Mouse (Mus musculus) heart, adult 8-10 months (tissue): ENCODE results near the gene Csnk2a1. TPM values are rescaled to one million over a fixed set of nuclear protein-coding genes. Genes with fewer than 3 reads are reported as not detected.
"Not testable (repeated sequence)": the region's sequence is repeated elsewhere in the genome, so short reads cannot be mapped to it uniquely, and the experiment has no call there.

Experiments
- DNase-seq: peaks from one replicate; pipeline ENCODE4 v3.0.0; 2022; ENCODE audit warnings: low spot score
- total RNA-seq, 4 experiments: library from RNA; stranded (reverse); gene quantifications; 2 replicates each; pipeline ENCODE4 v1.2.4; 2022

Csnk2a1 gene
- total RNA-seq, 4 experiments from 2014 or later, result 92.9 to 115 (median 101) TPM

DNA sequence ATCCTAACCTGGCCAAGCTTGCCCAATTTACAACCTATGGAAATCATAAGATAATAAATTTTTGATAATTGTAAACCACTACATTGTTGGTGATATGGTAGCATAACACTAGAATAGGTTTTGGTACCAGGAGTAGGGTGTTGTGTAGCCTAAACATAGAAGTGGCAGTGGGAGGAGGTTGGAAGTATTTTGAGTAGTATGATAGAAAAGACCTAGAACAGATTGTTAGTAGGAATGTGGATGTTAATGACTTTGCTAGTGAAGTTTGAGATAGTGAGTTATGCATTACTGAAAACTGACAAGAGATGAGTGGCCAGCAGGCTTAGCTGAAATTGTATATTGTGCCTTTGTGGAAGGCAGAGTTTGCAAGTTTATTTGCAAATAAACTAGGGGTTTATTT is 3.4 kb downstream of the Csnk2a1 start:
- no peak for DNase-seq

DNA sequence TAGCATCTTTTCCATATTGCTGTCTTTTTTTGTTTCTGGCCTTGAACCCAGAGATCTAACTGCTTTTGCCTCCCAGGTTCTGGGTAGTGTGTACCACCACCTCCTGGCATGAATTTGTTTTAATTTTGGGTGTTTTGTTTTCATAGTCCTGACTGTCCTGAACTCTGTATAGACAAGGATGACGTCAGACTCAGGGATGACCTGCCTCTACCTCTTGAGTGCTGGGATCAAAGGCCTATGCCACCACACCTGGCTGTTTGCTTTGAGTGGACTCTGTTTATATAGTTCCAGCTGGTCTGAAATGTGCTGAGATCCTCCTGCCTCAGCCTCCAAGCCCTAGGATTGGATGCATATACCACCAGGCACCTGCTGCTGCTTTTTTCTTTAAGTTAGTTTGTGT is 11.3 kb downstream of the Csnk2a1 start:
- no peak for DNase-seq

DNA sequence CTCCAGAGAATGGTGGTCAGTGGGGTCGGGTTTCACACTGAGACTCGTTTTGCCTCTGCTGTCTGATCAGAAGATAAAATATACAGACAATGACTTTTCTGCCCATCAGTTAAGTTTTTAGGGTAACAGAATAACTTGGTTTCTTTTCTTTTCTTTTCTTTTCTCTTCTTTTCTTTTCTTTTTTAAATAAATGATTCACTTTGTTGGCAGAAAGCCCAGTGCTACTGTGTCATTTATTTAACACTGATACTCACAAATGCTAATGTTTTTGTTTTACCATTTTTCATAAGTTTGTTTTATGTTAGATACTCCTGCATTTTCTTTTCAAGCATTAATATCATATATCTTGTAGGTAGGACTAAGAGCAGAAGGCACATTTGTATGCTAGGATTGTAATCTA is 13.9 kb downstream of the Csnk2a1 start:
- DNase-seq, result no peak

DNA sequence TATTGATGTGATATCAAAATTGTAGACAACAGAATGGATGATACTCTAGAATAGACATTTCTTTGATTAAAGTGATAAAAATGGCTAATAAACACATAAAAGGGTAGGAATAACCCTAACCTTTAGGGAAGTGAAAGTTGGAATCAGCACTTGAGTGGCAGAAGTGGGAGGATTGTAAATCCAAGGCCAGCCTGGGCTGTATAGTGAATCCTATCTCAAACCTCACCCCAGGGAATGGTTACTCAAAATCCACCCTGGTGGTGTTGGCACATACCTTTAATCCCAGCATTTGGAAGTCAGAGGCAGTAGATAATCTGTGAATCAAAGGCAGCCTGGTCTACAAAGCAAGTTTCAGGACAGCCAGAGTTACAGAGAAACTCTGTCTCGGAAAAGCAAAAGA is 20.6 kb downstream of the Csnk2a1 start:
- no peak for DNase-seq

DNA sequence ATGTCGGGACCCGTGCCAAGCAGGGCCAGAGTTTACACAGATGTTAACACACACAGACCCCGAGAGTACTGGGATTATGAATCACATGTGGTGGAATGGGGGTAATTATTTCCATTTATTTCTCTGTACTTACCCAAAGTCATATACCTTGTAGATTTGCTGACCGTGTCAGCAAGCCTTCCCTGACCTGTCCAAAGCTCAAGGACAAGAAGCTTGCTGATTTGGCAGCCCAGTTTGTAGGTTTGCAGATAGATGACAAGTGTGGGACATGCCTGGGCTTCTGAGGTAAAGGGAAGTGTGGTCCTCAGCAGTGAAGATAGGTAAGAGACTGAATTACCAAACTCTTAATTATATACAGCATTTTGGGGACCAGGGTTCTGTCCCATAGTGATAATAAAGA is 23.9 kb downstream of the Csnk2a1 start:
- DNase-seq, result no peak

DNA sequence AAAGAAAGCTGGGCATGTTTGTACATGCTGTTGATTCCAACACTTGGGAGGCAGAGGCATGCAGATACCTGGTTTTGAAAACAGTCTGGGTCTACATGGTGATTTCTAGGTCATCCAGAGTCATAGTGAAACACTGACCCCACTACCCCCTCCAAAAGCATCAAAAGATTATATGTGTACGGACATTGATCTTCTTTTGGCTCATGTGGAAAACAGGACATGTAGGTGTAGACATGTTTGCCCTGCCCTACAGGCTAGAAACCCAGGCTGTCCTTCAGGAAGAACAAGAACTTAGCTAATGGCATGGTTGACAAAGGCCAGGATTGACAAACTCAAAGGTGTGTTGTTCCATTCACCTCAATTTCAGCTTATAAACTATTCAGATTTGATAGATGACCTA is 33.1 kb downstream of the Csnk2a1 start:
- no peak for DNase-seq

DNA sequence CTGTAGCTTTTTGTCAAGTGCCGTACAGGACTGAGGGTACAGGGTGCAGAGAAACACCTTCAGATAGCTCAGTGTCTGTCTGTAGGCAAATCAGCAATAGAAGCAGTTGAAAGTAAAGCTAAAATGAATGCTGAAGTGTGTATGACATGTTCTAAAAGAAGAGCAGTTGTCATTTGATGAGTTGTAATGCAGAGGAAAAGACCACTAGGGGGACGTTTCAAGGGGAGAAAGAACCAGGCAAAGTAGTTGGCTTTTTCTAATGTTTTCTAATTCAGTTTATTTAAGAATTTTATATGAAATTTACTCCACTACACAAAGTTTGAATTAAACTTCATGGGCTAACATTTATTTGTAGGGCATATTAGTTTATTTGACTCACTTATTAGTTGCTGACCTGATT is 47.0 kb downstream of the Csnk2a1 start:
- DNase-seq, result no peak

DNA sequence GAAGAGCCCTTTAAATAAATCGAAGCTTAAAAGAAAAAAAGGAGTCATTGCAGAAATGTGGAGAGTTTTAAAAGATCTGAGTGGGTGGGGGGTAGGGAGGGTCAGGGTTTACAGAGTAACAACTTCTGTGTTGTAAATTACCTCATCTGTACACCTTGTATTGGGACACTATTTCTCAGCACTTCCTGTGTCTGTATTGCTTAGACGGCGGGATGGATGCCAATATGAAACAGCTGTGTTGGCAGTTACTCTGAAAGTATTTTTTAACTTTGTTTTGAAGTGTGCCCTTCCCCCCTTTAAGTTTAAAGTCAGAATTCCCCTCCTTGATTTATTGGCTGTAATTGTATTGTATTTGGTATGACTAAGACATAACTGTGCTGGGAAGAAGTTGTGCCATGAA is 54.8 kb downstream of the Csnk2a1 start:
- DNase-seq, result no peak

DNA sequence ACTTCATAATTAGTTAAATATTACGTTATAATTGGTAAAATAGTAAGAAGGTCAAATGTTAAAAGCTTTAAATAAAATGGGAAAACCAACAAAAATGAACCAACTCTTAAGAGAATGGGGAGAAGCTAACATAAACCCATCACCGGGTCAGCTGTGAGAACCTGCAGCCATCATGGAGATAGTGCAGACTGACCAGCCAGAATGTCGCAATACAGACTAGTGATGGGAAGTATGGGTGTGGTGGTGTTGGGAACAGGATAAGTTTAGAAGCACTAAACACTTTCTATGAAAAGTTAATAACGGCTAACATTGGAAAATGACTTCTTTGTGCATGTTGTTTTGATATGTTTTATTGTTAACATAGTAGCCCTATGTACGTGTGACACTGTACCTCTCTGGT is 60.9 kb downstream of the Csnk2a1 start:
- no peak for DNase-seq

DNA sequence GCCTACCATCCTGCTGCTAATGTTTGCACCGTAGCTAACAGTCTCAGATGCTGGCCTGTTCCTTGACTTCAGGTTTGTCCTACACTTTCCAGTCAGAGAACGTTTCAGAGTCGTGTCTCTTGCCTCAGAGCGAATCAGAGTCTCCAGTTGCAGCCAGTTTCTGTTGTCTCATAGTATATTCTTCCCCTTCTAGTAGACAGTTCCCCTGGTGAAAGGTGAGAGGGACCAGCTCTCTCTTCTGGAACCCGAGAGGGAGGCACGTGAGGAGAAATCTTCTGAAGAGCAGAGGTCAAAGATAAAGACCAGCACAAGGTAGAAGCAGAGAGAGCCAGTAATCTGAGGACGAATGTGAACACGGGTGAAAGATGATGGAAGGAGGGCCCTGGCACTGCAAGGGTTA is 61.4 kb downstream of the Csnk2a1 start:
- DNase-seq, result no peak

DNA sequence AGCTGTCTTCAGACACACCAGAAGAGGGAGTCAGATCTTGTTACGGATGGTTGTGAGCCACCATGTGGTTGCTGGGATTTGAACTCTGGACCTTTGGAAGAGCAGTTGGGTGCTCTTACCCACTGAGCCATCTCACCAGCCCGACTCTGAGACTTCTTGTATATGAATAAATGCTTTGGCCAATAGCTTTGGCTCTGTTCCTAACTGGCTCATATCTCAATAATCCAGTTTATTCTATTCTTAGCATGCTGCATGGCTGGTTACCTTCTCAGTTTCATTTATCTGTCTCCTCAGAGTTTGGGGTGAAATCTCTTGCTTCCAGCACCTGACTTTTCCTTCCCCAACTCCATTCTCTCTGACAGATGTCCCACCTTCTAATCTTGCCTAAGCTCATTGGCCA is 63.0 kb downstream of the Csnk2a1 start:
- DNase-seq, result not testable (repeated sequence)

DNA sequence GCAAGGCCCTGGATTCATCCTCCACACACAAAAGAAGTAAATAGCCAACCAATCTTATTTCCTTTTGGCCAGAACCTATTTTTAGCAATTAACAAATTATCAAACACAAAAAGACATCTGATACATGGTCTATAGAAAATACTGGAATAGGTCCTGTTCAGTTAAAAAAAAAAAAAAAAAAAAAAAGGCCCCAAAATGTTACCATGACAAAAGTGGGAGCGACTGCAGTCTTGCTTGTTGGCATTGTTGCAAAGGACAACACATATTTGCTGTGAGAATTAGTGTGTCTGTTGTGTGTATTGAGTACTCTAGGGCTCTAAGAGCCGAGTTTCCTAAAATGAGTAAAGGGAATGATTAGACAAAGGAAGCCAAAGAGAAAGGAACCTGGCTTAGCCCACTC is 65.8 kb downstream of the Csnk2a1 start:
- no peak for DNase-seq

DNA sequence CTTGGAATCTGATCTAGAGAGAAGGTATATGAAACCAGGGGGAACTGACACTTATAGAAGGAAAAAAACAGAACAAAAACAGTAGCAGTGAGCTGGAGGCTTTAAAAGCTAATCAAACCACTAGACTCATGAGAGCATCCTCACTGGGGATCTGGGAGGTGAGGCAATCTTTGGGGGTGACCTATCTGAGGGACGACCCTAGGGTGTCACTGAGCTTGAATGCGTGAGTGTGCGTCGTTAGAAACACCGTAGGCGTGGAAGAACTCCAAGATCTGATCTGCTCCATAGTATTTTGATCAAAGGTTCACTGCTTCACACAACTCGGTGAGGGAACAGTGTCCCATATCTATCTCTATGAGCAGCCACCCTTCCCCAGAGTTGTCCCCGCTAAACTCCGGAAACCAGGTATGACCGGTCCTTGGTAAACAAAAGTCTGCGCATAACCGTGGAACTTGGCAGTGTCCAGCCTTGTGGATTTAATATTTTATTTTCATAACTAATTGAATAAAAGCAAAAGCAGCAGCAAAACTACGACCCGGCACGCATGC is 66.6 kb downstream of the Csnk2a1 start:
- DNase-seq, result no peak

DNA sequence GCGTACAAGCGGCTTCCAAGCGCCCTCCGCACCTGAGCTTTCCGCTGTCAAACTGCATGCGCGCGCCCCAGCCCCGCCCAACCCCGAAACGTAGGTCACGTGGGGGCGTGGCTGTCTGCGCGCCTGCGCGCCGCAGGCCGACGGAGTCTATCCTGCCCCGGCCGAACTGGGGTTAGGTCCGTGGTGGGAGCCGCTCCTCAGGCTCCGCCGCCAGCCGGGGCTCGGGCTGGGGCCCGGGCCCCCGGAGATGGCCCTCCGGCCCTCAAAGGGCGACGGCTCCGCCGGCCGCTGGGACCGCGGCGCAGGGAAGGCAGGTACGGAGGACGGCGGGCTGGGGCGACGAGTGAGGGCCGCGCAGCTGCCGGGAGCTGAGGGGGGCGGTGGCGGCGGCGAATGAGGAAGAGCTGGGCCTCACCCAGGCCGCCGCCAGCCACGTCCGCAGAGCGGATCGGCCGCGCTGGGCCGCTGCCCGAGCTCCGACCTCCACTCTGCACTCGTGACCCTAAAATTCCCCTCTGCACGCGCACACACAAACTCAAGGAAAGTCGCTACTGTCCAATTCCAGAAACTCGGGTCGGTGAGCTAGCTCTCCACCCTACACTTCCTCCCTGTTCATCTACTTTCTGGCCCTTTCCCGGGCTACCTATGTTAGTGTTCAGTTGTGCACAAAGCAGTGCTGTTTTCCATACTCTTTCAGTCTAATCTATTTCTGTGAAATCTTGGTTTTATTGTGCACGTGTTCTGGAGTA is 67.3 kb downstream of the Csnk2a1 start, which contains the start of gene Tbc1d20:
Tbc1d20 (plus strand) TSS at position 102 of the 749 bp plus-strand sequence.
- peak; percentile 88 for DNase-seq

DNA sequence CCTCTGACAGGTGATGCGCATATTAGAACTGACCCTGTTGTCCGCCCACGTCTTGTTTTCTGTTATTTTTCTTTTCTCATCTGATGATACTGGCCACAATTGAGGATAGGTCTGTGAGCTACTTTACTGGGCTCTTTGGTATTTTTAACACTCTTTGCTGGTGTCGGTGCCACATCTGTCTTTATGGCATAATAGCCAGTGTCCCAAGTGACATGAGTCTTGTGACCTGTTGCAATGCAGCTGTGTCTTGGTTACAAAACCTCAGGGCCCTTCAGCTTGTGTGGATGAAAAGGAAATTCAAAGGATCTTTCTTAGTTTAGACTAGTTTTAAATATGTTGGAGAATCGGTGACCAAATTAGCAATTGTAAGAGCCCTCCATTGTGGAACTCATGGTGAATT is 67.9 kb downstream of the Csnk2a1 start:
- DNase-seq, result no peak

DNA sequence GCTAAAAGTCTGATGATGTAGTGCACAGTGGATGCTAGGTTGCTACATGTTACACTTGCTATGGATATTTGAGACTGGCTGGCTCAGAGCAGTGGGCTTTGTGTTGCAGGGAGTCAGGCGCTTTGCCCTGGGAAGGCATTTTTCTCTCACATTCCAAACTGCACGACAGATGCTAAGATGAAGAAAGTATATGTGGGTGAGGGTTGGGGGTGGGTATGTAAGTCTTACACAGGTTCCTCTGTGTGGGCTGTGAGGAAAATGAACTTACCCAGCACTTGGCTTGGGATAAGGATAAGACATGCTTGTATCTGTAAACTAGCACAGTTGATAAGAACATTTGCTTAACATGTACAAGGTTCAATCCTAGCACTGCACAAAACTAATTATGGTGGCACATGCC is 76.2 kb downstream of the Csnk2a1 start:
- no peak for DNase-seq

DNA sequence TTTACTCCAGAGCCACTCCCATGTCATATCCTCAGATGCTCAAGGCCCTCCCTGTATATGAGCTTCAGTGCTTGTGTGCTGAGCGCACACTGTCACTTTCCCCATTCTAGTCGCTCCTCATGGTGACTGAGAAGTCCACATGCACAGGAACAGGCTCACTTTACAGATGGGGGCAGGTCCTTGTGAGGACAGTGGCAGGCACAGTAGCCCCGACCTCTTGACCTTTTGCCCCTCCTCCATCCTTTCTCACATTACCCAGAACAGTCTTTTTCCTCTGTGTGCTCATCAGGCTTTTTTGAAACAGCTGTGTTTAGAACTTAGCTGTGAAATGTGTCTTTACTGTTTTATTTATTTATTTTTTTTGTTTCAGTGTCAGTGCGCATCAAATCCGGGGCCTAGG is 77.1 kb downstream of the Csnk2a1 start:
- DNase-seq, result no peak

DNA sequence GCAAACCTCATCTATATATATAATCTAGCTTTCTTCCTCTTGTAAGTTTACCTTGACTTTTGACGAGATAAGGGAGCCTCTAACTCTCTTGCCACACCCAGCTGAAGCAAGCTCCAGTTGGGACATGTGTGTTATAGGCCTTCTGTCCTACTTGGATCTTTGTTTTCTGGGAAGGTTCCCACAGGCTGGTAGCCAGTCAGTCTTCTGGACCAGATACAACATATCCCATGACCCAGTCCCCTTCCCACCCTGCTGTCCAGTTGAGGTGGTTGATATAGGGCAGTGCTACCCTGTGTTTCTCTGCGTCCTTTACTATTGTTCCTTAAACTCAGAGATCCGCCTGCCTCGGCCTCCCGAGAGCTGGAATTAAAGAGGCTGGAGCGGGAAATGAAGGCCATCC is 78.8 kb downstream of the Csnk2a1 start:
- DNase-seq, result no peak

DNA sequence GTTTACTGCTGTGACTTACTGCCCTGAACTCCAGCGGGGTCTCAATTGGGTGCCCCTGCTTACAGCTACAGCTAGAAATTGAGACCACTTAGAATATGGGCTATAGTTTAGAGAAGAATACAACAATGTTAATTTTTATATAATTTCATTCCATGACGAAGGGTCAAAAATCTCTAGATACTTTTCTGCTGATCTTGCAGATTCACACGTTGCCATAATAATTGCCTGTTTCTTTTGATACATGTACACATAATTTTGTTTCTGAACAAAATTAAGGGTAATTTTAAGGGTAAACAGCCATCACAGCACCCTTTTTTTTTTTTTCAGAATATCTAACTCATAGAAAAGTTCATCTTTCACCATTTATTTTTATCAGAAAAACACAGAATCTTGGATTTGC is 80.5 kb downstream of the Csnk2a1 start:
- no peak for DNase-seq

DNA sequence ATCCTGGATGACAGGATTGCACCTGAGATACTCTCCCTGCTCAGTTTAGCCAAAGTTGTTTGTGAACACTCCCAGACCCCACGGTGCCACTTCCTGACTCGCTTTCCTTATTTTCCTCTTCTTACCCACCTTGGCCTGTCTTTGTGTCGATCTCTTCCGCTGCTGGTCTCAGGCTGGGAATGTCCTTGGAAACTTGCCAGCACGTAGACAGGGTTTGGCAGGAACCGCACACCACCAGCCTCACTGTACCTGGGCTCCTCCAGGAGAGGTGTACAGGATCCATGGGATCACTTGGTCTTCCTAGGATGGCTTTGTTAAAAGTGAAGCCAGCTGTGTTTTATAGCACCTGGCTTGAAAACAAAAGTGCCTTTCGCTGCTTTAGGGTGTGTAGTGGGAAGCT is 86.4 kb downstream of the Csnk2a1 start:
- DNase-seq, result no peak

DNA sequence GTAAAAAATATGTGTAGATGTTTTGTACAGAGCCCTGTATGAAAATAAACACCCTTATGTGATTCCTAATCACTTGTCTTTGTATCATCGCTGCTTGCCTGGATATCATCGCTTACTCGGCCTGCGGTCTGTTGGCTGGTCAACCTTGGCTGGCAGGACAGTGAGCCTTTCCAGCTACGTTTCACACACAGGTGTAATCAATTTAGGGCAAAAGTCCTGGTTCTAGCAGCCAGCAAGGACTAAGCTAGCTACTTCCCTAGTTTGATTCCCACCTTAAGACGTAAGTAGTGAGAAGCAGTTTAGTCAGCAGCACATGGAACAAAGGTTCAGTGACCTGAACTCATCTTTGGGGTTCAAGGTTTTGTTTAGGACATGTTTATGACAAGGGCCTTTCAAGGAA is 87.3 kb downstream of the Csnk2a1 start:
- DNase-seq, result no peak

DNA sequence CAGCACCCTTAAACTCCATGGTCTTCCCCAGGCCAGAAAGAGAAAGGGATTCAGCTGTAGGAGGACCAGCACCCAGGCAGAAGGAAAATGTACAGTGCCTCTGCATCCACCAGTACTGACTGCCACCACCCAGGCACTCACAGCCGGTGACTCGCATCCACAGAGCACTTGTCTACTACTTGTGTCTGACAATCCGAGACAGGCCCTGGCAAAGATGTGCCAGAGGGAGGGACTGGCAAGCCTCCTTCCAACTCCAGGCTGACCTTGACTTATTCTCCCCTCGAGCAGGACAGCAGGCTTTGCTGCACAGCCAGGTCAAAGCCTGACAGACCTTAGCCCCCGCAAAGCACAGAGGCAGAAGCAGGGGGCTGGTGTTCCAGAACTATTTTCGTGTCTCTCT is 90.4 kb downstream of the Csnk2a1 start:
- DNase-seq, result no peak

DNA sequence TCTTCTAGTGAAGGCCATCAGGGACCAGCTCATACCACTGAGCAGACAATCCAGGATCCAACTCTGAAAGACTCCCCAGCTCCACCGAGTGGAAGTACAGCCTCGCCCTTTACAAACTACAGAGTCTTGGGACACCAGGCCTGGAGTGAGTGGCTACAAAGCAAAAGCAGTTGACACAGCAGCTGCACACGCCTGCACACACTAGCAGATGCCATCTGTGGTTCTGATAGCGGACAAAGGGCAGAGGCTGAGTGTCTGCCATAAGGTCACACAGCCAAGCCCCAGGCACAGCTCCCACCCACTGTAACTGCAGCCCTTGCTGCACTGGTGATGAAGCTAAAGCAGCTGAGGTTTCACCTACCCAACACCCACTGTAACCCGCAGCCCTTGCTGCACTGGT is 94.9 kb downstream of the Csnk2a1 start:
- no peak for DNase-seq

DNA sequence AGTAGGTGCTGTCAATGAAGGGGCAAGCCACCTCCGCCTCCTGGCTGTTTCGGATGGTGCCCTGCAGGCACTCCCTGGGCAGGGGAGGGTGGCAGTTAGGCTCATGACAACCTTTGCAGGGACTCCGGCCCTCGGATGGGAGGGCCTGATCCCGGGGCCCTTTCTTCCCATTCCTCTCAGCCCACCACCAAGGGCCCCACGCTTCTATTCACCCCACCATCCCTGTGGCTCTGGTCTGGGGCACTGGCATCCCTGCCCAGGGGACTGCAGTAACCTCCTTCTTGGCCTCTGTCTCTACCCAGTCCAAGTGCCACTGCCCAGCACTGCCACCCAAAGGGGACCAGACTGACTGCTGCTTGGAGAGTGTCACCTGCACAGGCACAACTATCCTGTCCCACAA is 95.6 kb downstream of the Csnk2a1 start:
- no peak for DNase-seq
